Mouse (Mus musculus): ENCODE measurements at regions not wholly inside any gene's neighbourhood (a gene's known extent, or its start where the extent isn't known, plus 50 kb on each side); places are given as distances from the start of the nearest gene placed in this dataset.

- TF ChIP-seq CTCF (IDR thresholded peaks at IDR 0.05; ENCODE audit: low read depth) (no peak), EP300 (IDR thresholded peaks at IDR 0.05; ENCODE audit: low read depth) (no peak)
These were observed 66.2 kb upstream of the Mmp2 start for GRCm38 (mm10) chr8:92760933-92761332.

Data from liver, postnatal 0 days (tissue).